Mouse (Mus musculus) midbrain, embryonic 11.5 days (tissue): ENCODE measurements around the gene Fam53b. TPM values are rescaled to one million over a fixed set of nuclear protein-coding genes. Genes with fewer than 3 reads are reported as not detected.
A peak's percentile ranks its signal among the peaks of the same experiment; 100 is the strongest.

ENCODE experiments used
- ATAC-seq: fragments of 200-750 bp; cut with Nextera tagmentation; 2 replicates; pipeline ENCODE4 v1.8.0; 2017; ENCODE audit warnings: moderate TSS enrichment, moderate library complexity; ENCODE audit not compliant: low FRiP score
- DNase-seq: peaks from one replicate; pipeline ENCODE4 v3.0.0; 2015; ENCODE audit warnings: low spot score; ENCODE audit errors: missing footprints
- H3K27ac ChIP-seq: fragments of 300-500 bp; sonication (generic); 2 replicates; pipeline ENCODE4 v1.5.1; 2014; ENCODE audit warnings: low read depth, low read length
- H3K27me3 ChIP-seq: fragments of 300-500 bp; sonication (generic); 2 replicates; pipeline ENCODE4 v1.6.1; 2014; ENCODE audit warnings: mild to moderate bottlenecking, low read length, moderate library complexity, mixed read lengths; ENCODE audit not compliant: control insufficient read depth, insufficient read depth
- H3K36me3 ChIP-seq: fragments of 300-500 bp; sonication (generic); 2 replicates; pipeline ENCODE4 v1.6.1; 2014; ENCODE audit warnings: mild to moderate bottlenecking, low read length, moderate library complexity, mixed read lengths; ENCODE audit not compliant: control insufficient read depth, insufficient read depth
- H3K4me1 ChIP-seq: fragments of 300-500 bp; sonication (generic); 2 replicates; pipeline ENCODE4 v1.6.1; 2014; ENCODE audit warnings: low read length; ENCODE audit not compliant: control insufficient read depth, insufficient read depth
- H3K4me2 ChIP-seq: fragments of 300-500 bp; sonication (generic); 2 replicates; pipeline ENCODE4 v1.6.1; 2014; ENCODE audit warnings: mild to moderate bottlenecking, moderate library complexity
- H3K4me3 ChIP-seq: fragments of 300-500 bp; sonication (generic); 2 replicates; pipeline ENCODE4 v1.5.1; 2014; ENCODE audit warnings: low read depth, low read length
- H3K9ac ChIP-seq: fragments of 300-500 bp; sonication (generic); 2 replicates; pipeline ENCODE4 v1.6.1; 2014; ENCODE audit warnings: low read length
- H3K9me3 ChIP-seq: fragments of 300-500 bp; sonication (generic); 2 replicates; pipeline ENCODE4 v1.6.1; 2016; ENCODE audit warnings: low read length; ENCODE audit not compliant: control insufficient read depth
- WGBS: fragments of 180-500 bp; shearing (Covaris S2); extraction: QIAGEN DNeasy Blood & Tissue Kit; methylation state at CpG from one replicate; pipeline ENCODE4 v1.1.7; 2014; 5-methylcytosine and 5-hydroxymethylcytosine counted together
- polyA plus RNA-seq: library from polyadenylated mRNA; unstranded; fragments of >200 nt; fragmentation: Nextera tagmentation; extraction: Ambion mirVana; gene quantifications from 2 replicates; pipeline ENCODE4 v1.2.1, GENCODE M21; 2014

Fam53b gene
- polyA plus RNA-seq, 1 experiment from 2014 or later: 17.5 TPM

DNA sequence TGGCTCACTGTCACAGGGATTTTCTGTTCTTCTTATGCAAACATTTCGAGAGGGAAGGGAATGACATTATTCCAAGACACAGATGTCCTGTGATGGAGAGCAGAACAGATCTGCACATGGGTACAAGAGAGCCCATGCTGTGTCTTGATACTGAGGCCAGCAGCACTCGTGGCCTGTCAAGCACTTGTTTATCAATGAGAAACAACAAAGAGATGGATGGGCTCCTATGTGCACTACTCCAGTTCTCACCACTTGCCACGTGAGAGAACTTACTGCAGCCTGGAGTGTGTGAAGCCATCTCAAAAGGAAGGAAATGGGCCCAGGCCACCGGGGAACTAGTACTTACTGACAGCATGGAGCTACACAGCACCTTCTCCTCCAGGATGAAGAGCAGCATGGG, 27.2 kb downstream of the Fam53b start:
- WGBS: 72% methylated on average over 4 of the region's 4 CpGs
- ATAC-seq: no peak
- H3K4me3 ChIP-seq: no peak overlapping the region
- H3K27ac ChIP-seq: no peak overlapping the region
- DNase-seq: no peak
- no peak overlapping the region for H3K9ac ChIP-seq
- H3K4me2 ChIP-seq: no peak overlapping the region
- H3K36me3 ChIP-seq: no peaks in the 10 kb centered on the region
- no peaks in the 10 kb centered on the region for H3K27me3 ChIP-seq
- peaks cover 9% of the 10 kb centered on the region for H3K4me1 ChIP-seq
- no peaks in the 10 kb centered on the region for H3K9me3 ChIP-seq

DNA sequence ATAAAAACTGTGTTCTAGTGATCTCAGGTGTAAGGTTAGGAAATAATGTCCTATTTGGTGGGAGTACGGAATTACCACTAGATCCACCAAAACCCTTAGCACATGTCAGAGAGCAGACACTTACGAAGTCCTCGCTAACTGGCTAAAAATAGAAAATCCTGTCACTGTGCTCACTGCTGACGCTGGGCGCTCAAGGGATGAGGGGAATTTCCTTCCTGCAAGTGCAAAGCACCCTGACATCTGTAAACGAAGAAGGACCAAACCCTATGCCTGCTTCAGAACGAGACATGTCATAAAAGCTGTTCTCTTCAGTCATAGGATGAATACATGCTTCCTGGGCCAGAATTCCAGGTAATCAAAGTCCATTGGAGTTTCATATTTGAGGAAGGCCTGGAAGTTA, 27.7 kb downstream of the Fam53b start:
- no peaks in the 10 kb centered on the region for H3K9me3 ChIP-seq
- ATAC-seq (no peak), DNase-seq (no peak)
- H3K4me3 ChIP-seq: no peak overlapping the region
- WGBS: 86% methylated on average over 7 of the region's 7 CpGs
- no peaks in the 10 kb centered on the region for H3K36me3 ChIP-seq
- H3K4me1 ChIP-seq: peaks cover 14% of the 10 kb centered on the region
- no peak overlapping the region for H3K27ac ChIP-seq
- H3K27me3 ChIP-seq: no peaks in the 10 kb centered on the region
- no peak overlapping the region for H3K4me2 ChIP-seq
- no peak overlapping the region for H3K9ac ChIP-seq

DNA sequence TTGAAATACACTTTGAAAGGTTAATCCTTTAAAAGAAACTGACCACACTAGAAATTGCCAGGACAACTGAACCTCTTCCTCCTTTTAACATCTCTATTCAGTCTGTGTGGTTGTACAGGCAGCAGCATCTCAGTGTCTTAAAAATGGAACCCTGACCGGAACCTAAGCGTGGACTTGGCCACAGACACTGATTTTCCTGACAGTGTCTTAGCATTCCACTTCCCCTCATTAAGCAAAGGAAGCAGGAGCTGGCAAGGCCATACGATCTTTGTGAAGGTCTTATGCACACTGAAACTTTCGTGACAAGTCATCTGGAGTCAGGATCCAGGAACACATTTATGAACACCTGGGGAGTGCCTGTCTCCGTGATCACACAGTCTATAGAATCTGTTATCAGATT, 29.6 kb downstream of the Fam53b start:
- Histone ChIP-seq H3K4me2 (no peak overlapping the region), H3K27me3 (no peaks in the 10 kb centered on the region), H3K4me1 (peaks cover 23% of the 10 kb centered on the region), H3K9ac (no peak overlapping the region), H3K4me3 (no peak overlapping the region), H3K27ac (no peak overlapping the region), H3K36me3 (no peaks in the 10 kb centered on the region), H3K9me3 (no peaks in the 10 kb centered on the region)
- ATAC-seq (no peak), DNase-seq (no peak)
- 91% methylated on average over 5 of the region's 5 CpGs for WGBS

DNA sequence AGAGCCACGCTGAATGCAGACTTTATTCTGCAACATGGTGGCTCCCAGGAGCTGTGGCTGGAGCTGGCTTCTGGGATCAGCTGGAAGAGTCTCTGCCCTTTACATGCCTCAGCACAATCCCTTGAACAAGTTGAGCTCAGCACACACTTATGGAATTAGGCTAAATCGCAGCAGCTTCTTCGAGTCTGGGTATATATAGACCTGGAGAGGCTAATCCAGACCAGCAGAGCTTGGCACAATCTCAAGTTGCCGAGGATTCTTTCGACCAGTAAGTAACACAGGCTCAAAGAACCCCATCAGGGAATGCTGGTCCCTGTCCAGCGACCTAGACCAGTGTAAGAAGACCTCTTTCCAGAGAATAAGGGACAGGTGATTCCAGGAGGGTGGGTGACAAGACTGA, 31.8 kb downstream of the Fam53b start:
- no peak overlapping the region for H3K4me2 ChIP-seq
- no peak for ATAC-seq
- H3K36me3 ChIP-seq: no peaks in the 10 kb centered on the region
- H3K4me1 ChIP-seq: peaks cover 23% of the 10 kb centered on the region
- DNase-seq: no peak
- no peak overlapping the region for H3K9ac ChIP-seq
- no peak overlapping the region for H3K4me3 ChIP-seq
- 67% methylated on average over 6 of the region's 6 CpGs for WGBS
- no peaks in the 10 kb centered on the region for H3K9me3 ChIP-seq
- 0 out of 2 replicates have a peak overlapping the region, but pooled peaks have one; percentile 3 for H3K27ac ChIP-seq
- no peaks in the 10 kb centered on the region for H3K27me3 ChIP-seq

DNA sequence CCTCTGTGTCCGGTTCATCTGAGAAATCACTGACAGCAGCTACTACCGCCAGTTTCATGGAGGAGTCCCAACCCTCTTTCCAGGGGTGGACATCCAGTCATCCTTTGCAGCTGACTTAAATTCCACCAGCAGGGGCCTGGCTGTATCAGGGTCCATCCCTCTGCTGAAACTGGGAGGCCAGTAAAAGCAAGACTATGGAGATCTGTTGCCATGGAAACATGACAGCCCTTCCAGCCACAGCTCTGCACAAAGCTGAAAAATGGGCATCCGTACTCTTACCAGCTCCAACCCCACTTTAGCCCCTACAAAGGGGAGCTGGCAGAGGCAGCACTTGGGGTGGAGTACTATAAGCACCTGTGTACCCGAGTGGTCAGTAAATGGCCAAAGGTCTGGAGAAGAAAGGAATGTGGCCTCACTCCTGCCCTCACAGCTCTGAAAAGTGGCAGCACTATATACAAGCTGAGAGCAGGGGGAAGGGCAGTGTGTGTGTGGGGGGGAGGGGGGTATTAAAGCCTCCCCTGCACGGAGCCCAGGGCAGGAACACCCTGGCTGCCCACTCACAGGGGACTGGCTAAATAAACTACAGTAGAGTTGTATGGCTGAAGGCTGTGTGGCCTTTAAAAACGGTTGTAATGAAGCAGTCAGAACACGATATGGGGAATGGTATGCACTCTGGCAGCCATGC, 32.4 kb downstream of the Fam53b start:
- Histone ChIP-seq H3K36me3 (no peaks in the 10 kb centered on the region), H3K4me2 (0 out of 2 replicates have a peak overlapping the region, but pooled peaks have one; percentile 0), H3K27ac (peak overlapping the region; percentile 3; the same call in 1 of the 2 replicates), H3K9me3 (no peaks in the 10 kb centered on the region), H3K4me3 (no peak overlapping the region), H3K9ac (no peak overlapping the region; the same call in 1 of the 2 replicates), H3K4me1 (peaks cover 23% of the 10 kb centered on the region), H3K27me3 (no peaks in the 10 kb centered on the region)
- 14% methylated on average over 7 of the region's 7 CpGs for WGBS
- ATAC-seq: peak; percentile 85
- DNase-seq: peak; percentile 91

DNA sequence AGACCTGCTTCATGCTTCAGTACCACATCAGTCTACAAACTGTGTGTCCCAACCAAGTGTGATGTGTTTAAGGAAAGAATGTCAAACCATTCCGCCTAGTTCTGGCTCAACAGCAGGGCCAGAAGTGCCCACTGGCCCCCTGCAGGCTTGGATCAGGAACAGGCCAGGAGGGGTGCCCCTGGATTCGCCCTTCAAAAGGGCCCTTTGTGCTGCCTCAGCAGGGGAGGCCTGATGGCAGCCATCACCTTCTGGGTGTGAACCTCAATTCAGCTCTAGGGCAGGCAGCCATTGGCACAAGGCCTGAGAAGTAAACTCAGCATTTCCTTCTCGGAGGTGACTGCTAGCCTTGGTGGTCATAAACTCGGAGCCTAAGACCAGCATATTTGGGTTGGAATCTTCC, 33.1 kb downstream of the Fam53b start:
- peaks cover 23% of the 10 kb centered on the region for H3K4me1 ChIP-seq
- H3K9me3 ChIP-seq: no peaks in the 10 kb centered on the region
- peak overlapping the region; percentile 38 for H3K9ac ChIP-seq
- WGBS: 30% methylated on average over 4 of the region's 4 CpGs
- no peaks in the 10 kb centered on the region for H3K36me3 ChIP-seq
- DNase-seq (no peak), ATAC-seq (peak; percentile 31; the same call in 1 of the 2 replicates)
- no peak overlapping the region for H3K4me2 ChIP-seq
- no peak overlapping the region for H3K4me3 ChIP-seq
- H3K27ac ChIP-seq: no peak overlapping the region; the same call in 1 of the 2 replicates
- H3K27me3 ChIP-seq: no peaks in the 10 kb centered on the region

DNA sequence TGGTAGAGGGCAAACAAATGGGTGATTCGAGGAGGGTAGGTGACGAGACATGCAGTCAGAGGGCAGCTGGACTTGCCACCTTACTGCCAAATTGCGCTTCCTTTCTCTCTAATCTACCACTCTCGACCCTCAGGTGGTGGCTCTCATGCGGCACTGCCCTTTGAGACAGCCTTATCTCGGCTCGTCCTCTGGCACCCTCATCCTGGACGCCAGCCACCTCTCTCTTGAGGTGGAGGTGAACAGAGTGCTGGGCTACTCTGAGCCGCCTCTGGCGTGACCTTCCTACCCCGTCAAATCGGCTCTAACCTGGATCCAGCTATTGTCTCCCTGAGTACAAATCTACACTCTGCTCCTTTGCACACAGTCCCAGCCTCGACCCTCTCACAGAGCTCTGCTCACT, 35.1 kb downstream of the Fam53b start:
- no peak overlapping the region for H3K27ac ChIP-seq
- DNase-seq: no peak

DNA sequence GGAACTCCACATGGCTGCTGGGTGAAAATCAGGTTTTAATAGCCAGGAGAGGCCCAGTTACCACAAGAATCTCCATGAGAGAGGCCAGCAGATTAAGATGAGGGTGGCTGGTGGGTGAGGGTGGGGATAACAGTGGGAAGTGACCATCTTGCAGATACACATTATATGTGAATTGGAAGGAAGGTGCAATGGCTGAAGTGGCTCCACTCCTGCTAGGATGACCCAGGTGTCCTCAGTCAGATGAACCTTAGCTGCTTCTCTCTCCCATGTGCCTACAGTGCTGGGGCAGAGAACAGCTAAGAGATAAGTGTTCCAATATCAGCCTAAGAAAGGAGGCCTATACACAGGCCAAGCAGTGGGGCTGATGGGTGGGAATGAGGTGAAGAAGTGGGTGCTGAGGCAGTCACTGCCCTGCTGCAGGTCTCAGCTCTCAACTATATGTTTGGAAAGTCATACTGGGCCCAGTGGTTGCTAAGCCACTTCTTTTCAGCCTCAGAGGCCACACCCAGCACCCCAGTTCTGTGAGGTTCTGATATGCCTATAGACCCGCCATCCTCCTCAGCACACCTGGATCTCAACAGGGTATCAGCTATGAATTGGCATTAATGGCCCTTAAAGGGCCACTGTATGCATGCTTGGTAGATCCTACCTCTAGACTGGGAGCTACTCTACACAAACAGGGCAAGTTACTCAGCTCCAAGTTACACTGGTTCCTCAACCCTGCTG, 35.8 kb downstream of the Fam53b start:
- DNase-seq (no peak), ATAC-seq (no peak)
- H3K4me3 ChIP-seq: no peak overlapping the region
- H3K27me3 ChIP-seq: no peaks in the 10 kb centered on the region
- H3K9me3 ChIP-seq: no peaks in the 10 kb centered on the region
- no peak overlapping the region for H3K4me2 ChIP-seq
- peaks cover 21% of the 10 kb centered on the region for H3K4me1 ChIP-seq
- WGBS: 83% methylated on average over 1 of the region's 1 CpGs
- H3K9ac ChIP-seq: no peak overlapping the region
- H3K27ac ChIP-seq: no peak overlapping the region
- H3K36me3 ChIP-seq: no peaks in the 10 kb centered on the region

More for the DNA sequence above, 35.1 kb downstream of the Fam53b start:
- Histone ChIP-seq H3K9me3 (no peaks in the 10 kb centered on the region), H3K4me3 (no peak overlapping the region), H3K9ac (no peak overlapping the region), H3K4me2 (no peak overlapping the region), H3K27me3 (no peaks in the 10 kb centered on the region), H3K4me1 (peaks cover 21% of the 10 kb centered on the region), H3K36me3 (no peaks in the 10 kb centered on the region)
- WGBS: 93% methylated on average over 13 of the region's 13 CpGs
- ATAC-seq: no peak

DNA sequence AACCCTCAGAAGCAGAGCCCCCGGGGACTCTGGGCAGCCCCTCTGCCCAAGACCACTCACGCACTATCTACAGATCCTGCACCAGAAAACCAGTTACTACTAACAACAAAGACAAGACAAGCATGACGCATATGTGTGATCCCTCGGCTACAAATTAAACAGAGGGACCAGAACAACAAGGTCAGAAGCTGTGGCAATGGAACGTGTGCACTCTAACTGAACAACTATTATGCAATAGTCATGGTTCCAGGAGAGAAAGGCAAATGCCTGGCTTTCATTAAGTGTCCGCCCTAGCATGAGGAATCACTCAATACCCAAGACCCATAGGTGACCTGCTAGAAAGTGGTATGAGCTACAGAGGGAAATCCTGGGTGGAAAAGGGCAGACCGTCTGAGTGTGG, 36.6 kb downstream of the Fam53b start:
- 88% methylated on average over 7 of the region's 7 CpGs for WGBS

More for the DNA sequence above, 36.6 kb downstream of the Fam53b start:
- ATAC-seq (no peak), DNase-seq (no peak)
- H3K9ac ChIP-seq: no peak overlapping the region
- H3K27ac ChIP-seq: no peak overlapping the region
- no peaks in the 10 kb centered on the region for H3K9me3 ChIP-seq
- H3K27me3 ChIP-seq: no peaks in the 10 kb centered on the region
- H3K36me3 ChIP-seq: no peaks in the 10 kb centered on the region
- H3K4me2 ChIP-seq: no peak overlapping the region
- peaks cover 21% of the 10 kb centered on the region for H3K4me1 ChIP-seq
- no peak overlapping the region for H3K4me3 ChIP-seq
